Mouse (Mus musculus): ENCODE measurements at regions not wholly inside any gene's neighbourhood (a gene's known extent, or its start where the extent isn't known, plus 50 kb on each side); places are given as distances from the start of the nearest gene placed in this dataset.

DNA sequence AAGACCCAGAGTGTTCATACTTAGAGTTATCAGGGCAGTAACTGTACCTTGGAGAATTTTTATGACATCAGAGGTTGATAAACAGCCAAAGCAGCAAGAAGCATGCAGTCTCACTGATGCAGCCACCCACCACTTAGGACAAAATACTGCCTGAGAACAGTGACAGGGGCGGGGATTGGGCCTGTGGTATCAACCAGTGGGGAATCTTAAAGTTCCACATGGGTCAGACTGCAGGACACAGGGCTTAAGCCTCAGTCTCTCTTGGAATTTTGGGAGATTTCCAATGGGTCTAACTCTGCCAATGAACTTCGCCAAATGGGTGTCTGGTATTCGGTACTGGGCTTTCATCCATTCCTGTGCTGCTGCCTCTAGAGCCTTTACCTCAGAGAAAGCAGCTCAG, 88.8 kb upstream of the Stac start:
- TF ChIP-seq CTCF (IDR thresholded peaks at IDR 0.05; ENCODE audit: extremely low read depth, insufficient read depth, low read length) (no peak), POLR2A (IDR thresholded peaks at IDR 0.05; ENCODE audit: extremely low read depth, insufficient read depth, low read length) (no peak)
